Mouse (Mus musculus): ENCODE results near the gene Dram1.

The Dram1 gene

GRCm38 (mm10) chr10:88349800-88350199 is 29.1 kb downstream of the Dram1 start:
- DNase-seq (ENCODE audit: low spot score), result no peak

- DNase-seq (ENCODE audit: low spot score), result no peak
Observed at GRCm38 (mm10) chr10:88346454-88347245, 32.2 kb downstream of the Dram1 start.

- no peak for DNase-seq (ENCODE audit: low spot score)
Observed at GRCm38 (mm10) chr10:88345899-88346401, 32.9 kb downstream of the Dram1 start.

GRCm38 (mm10) chr10:88341368-88341767 is 37.5 kb downstream of the Dram1 start:
- DNase-seq (ENCODE audit: low spot score), result no peak

GRCm38 (mm10) chr10:88340660-88341059 is 38.2 kb downstream of the Dram1 start:
- no peak for DNase-seq (ENCODE audit: low spot score)

- no peak for DNase-seq (ENCODE audit: low spot score)
Observed at GRCm38 (mm10) chr10:88330695-88331094, 48.2 kb downstream of the Dram1 start.

- DNase-seq (ENCODE audit: low spot score), result no peak
Observed at GRCm38 (mm10) chr10:88328056-88328450, 50.8 kb downstream of the Dram1 start.

- peak; percentile 86 for DNase-seq (ENCODE audit: low spot score)
Observed at GRCm38 (mm10) chr10:88327160-88328055, 51.5 kb downstream of the Dram1 start.

- no peak for DNase-seq (ENCODE audit: low spot score)
Observed at GRCm38 (mm10) chr10:88321739-88322138, 57.1 kb downstream of the Dram1 start.

- DNase-seq (ENCODE audit: low spot score), result no peak
Observed at GRCm38 (mm10) chr10:88320714-88321416, 58.0 kb downstream of the Dram1 start.

GRCm38 (mm10) chr10:88318179-88318578 is 60.7 kb downstream of the Dram1 start:
- DNase-seq (ENCODE audit: low spot score), result no peak

- DNase-seq (ENCODE audit: low spot score), result no peak
Observed at GRCm38 (mm10) chr10:88317151-88317550, 61.7 kb downstream of the Dram1 start.

GRCm38 (mm10) chr10:88314841-88315240 is 64.0 kb downstream of the Dram1 start:
- no peak for DNase-seq (ENCODE audit: low spot score)

GRCm38 (mm10) chr10:88309851-88310250 is 69.0 kb downstream of the Dram1 start:
- no peak for DNase-seq (ENCODE audit: low spot score)

GRCm38 (mm10) chr10:88306235-88306634 is 72.6 kb downstream of the Dram1 start:
- DNase-seq (ENCODE audit: low spot score), result no peak

- peak; percentile 73 for DNase-seq (ENCODE audit: low spot score)
Observed at GRCm38 (mm10) chr10:88304302-88304701, 74.6 kb downstream of the Dram1 start.

- DNase-seq (ENCODE audit: low spot score), result no peak
Observed at GRCm38 (mm10) chr10:88303079-88303478, 75.8 kb downstream of the Dram1 start.

- DNase-seq (ENCODE audit: low spot score), result no peak
Observed at GRCm38 (mm10) chr10:88301802-88302470, 76.9 kb downstream of the Dram1 start.

- no peak for DNase-seq (ENCODE audit: low spot score)
Observed at GRCm38 (mm10) chr10:88296991-88297390, 81.9 kb downstream of the Dram1 start.

- no peak for DNase-seq (ENCODE audit: low spot score)
Observed at GRCm38 (mm10) chr10:88295091-88295490, 83.8 kb downstream of the Dram1 start.

GRCm38 (mm10) chr10:88288061-88288460 is 90.8 kb downstream of the Dram1 start:
- DNase-seq (ENCODE audit: low spot score), result no peak

- no peak for DNase-seq (ENCODE audit: low spot score)
Observed at GRCm38 (mm10) chr10:88287261-88287660, 91.6 kb downstream of the Dram1 start.
